Mouse (Mus musculus): Measurements from ENCODE around the gene Dlx5.

Gene Dlx5

DNA sequence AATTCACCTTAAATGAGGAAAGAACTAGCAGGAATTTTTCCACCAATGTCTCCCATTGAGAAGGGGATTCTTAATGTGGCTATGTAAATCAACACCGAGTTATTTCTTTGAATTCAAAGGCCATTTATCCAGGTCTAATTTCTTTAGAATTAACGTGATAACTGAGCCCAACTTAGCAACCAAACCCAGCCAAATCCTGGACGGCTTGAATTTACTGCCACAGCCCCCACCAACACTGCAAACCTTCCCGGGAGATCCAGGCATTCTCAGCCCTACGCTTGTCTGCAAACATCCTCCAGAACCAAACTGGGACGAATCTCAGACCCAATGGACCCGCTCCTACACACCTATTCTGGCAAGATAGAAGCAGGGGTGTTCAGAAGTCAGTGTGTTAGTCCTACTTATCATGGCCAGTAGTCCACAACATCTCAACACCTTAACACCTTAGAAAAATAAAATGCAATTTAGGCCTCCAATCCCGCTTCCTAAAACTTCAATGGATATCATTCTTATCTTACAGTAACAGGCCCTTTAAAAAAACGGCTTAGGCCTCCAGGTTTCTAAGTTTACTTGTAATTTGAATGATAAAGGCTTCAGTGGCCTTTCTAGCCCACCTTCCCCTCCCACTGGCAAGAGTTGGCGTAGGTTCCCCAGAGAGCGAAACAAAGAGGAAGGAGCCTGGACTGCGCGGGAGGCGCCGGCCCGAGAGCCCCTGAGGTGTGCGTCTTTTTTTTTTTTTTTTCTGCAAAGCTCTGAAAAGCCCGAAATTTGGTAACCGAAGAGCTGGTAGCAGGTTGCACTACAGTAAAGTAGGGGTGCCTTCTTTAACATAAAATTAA, 22.6 kb downstream of the Dlx5 start:
- DNase-seq: no peak

GRCm38 (mm10) chr6:6858571-6858970, 23.3 kb downstream of the Dlx5 start:
- no peak for DNase-seq

GRCm38 (mm10) chr6:6857766-6858165, 24.1 kb downstream of the Dlx5 start:
- no peak for DNase-seq

- DNase-seq: no peak
Measured at GRCm38 (mm10) chr6:6856881-6857280, 25.0 kb downstream of the Dlx5 start.

- no peak for DNase-seq
Measured at GRCm38 (mm10) chr6:6856316-6856715, 25.6 kb downstream of the Dlx5 start.

- DNase-seq: no peak
Measured at GRCm38 (mm10) chr6:6855746-6856185, 26.1 kb downstream of the Dlx5 start.

- DNase-seq: no peak
Measured at GRCm38 (mm10) chr6:6854902-6855745, 26.8 kb downstream of the Dlx5 start.

DNA sequence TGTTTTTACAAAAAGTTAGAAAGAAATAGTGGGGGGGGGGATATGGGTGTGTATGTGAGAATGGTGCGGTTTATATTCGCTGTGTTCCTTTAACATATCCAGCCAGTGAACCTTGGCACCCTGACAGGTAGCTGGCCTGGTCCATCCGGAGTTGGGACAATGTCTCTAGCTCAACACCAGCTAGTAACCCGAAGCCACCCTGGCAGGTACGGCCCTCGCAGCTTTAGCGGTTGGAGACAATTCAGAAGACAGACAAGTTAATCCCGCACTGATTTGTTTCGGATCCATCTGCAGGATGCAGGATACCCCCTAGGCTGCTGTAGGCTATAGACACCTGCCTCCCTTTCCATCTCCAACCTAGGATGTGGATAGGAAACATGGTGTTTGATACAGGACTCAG, 27.7 kb downstream of the Dlx5 start:
- no peak for DNase-seq

DNA sequence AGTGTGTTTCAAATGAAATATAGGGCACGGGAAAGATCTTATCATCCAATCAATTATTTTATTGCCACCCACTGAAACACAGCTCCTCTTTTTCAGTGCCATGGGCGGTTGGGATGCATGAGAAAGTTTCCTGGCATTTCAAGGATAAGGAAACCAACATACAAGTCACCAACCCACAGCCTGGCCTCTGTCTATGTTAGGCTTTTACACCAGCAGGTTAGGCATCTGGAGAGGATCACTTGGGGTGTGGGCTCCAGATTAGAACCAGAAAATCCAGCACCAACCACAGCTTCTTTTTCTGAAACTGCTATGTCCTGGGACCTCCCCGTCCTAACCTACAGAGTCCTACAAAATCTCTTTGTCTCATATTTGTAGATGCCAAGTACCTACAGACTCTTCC, 28.9 kb downstream of the Dlx5 start:
- no peak for DNase-seq

GRCm38 (mm10) chr6:6851166-6851565, 30.7 kb downstream of the Dlx5 start:
- no peak for DNase-seq

DNA sequence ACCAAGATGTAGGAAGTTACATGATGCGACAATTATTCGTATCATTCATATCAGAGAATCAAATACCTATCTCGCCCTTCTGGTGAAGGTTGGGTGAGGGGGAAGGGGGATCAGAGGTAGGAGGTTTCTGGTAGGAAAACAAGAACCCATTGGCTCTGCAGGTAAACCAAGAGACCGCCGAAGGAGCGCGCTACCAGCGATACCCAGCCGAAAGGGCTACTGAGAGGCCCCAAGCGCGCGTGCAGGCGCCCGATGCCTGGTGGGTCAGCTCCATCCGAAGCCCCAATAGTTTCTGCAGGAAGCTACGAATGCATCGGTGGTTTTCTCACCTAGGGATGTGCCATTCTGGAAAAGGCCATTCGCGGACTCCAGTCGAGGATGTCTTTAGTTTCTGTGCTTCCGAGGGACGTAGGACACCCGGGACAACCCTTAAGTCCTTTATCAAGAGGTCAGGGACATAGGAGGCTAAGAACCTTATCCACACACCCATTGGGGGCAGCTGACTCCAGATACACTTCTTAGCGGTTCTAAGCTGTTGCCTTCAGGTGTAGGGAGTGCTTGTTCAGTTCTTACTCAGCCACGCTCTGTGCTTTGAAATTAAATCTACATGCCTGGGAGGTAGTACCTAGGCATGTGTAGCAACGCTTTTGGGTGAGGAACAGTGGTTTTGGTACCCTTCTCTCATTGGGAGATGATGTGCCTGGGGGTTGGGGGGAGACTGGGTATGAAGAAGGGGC, 31.4 kb downstream of the Dlx5 start:
- DNase-seq: no peak

DNA sequence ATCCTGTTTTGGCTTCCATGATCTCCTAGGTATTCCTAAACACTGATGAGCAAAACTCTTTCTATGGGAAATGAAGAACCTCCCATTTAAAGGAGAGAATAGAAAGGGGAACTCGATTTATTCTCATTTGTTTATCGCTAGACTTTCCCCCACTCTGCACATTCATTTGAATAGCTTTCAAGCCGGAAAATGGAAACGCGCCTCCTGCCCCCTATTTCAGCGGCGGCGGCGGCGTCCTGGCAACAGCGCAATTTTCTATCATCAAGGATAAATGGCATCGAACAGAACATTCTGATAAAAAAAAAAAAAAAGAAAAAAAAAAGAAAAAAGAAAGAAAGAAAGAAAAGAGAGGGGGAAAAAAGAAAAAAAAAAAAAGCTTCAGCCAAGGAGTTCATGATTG, 32.1 kb downstream of the Dlx5 start:
- no peak for DNase-seq

DNA sequence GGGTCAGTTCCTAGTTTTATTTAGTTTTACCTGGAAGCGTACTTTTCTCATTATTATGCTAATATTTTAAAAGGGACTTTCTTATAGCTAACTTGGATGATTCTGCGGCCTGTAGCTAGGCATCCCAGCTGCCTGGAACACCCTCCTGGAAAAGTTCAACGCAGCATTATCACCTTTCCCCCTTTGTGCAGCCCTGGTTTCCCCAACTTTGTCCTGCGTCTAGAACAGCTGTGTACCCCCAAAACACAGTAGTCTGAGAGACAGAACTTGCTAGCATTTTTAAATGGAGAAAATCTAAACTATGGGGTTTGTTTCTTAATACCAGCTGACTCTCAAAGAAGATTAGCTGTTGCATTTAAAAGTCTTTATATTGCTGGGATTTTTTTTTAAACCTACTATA, 33.3 kb downstream of the Dlx5 start:
- DNase-seq: no peak

- DNase-seq: no peak
Measured at GRCm38 (mm10) chr6:6833301-6833700, 48.6 kb downstream of the Dlx5 start.

GRCm38 (mm10) chr6:6830446-6830845, 51.4 kb downstream of the Dlx5 start:
- DNase-seq: no peak
